Mouse (Mus musculus) liver, embryonic 11.5 days (tissue): ENCODE data around the gene Tmcc1. TPM values are rescaled to one million over a fixed set of nuclear protein-coding genes. Genes with fewer than 3 reads are reported as not detected.

Experiments used
- ATAC-seq: fragments of 200-750 bp; cut with Nextera tagmentation; replicated peaks from 2 replicates; pipeline ENCODE4 v1.8.0; 2017; ENCODE audit warnings: moderate number of reproducible peaks, mild to moderate bottlenecking, moderate TSS enrichment, moderate library complexity; ENCODE audit not compliant: low FRiP score
- DNase-seq: peaks from one replicate; pipeline ENCODE4 v3.0.0-alpha.2; 2017; ENCODE audit warnings: low spot score
- H3K27ac ChIP-seq: fragments of 300-500 bp; sonication (generic); 2 replicates; pipeline ENCODE4 v1.5.1; 2014; ENCODE audit warnings: mild to moderate bottlenecking, low read depth, low read length, control low read depth
- H3K27me3 ChIP-seq: fragments of 300-500 bp; sonication (generic); replicated peaks from 2 replicates; pipeline ENCODE4 v1.6.1; 2014; ENCODE audit warnings: low read length, mixed read lengths; ENCODE audit not compliant: control insufficient read depth, insufficient read depth
- H3K36me3 ChIP-seq: fragments of 300-500 bp; sonication (generic); 2 replicates; pipeline ENCODE4 v1.6.1; 2014; ENCODE audit warnings: mild to moderate bottlenecking, low read length, moderate library complexity, mixed read lengths; ENCODE audit not compliant: control insufficient read depth, insufficient read depth
- H3K4me1 ChIP-seq: fragments of 300-500 bp; sonication (generic); replicated peaks from 2 replicates; pipeline ENCODE4 v1.6.1; 2014; ENCODE audit warnings: low read length, mixed read lengths; ENCODE audit not compliant: control insufficient read depth, insufficient read depth
- H3K4me2 ChIP-seq: fragments of 300-500 bp; sonication (generic); 2 replicates; pipeline ENCODE4 v1.6.1; 2014; ENCODE audit warnings: mild to moderate bottlenecking, control low read depth, moderate library complexity
- H3K4me3 ChIP-seq: fragments of 300-500 bp; sonication (generic); 2 replicates; pipeline ENCODE4 v1.5.1; 2014; ENCODE audit warnings: low read depth, low read length, control low read depth
- H3K9ac ChIP-seq: fragments of 300-500 bp; sonication (generic); 2 replicates; pipeline ENCODE4 v1.6.1; 2014; ENCODE audit warnings: low read depth, low read length, control low read depth
- H3K9me3 ChIP-seq: fragments of 300-500 bp; sonication (generic); 2 replicates; pipeline ENCODE4 v1.6.1; 2016; ENCODE audit warnings: low read length, inconsistent platforms, mixed read lengths; ENCODE audit not compliant: control insufficient read depth
- WGBS: fragments of 180-500 bp; shearing (Covaris S2); extraction: QIAGEN DNeasy Blood & Tissue Kit; methylation state at CpG from one replicate; pipeline ENCODE4 v1.1.7; 2014; 5-methylcytosine and 5-hydroxymethylcytosine counted together
- polyA plus RNA-seq: library from polyadenylated mRNA; unstranded; fragments of >200 nt; fragmentation: Nextera tagmentation; extraction: Ambion mirVana; gene quantifications from 2 replicates; pipeline ENCODE4 v1.2.1, GENCODE M21; 2014

Tmcc1 gene
- polyA plus RNA-seq, 1 experiment from 2014 or later, result 8.0 TPM

- ATAC-seq (peak; percentile 53; the same call in 1 of the 2 replicates), DNase-seq (peak; percentile 35)
- Histone ChIP-seq H3K4me1 (peaks cover 47% of the 10 kb centered on the region), H3K4me2 (peak overlapping the region; percentile 35), H3K27me3 (no peaks in the 10 kb centered on the region), H3K9me3 (no peaks in the 10 kb centered on the region), H3K36me3 (no peaks in the 10 kb centered on the region), H3K27ac (peak overlapping the region; percentile 21), H3K9ac (no peak overlapping the region), H3K4me3 (no peak overlapping the region)
- 53% methylated on average over 12 of the region's 12 CpGs for WGBS
These were observed 190.8 kb downstream of the Tmcc1 start for GRCm38 (mm10) chr6:116002311-116003104.

GRCm38 (mm10) chr6:116000851-116001250 is 192.4 kb downstream of the Tmcc1 start:
- Histone ChIP-seq H3K9me3 (no peaks in the 10 kb centered on the region), H3K27me3 (no peaks in the 10 kb centered on the region), H3K27ac (no peak overlapping the region), H3K4me1 (peaks cover 46% of the 10 kb centered on the region), H3K36me3 (no peaks in the 10 kb centered on the region), H3K9ac (no peak overlapping the region), H3K4me3 (no peak overlapping the region), H3K4me2 (no peak overlapping the region)
- 80% methylated on average over 5 of the region's 5 CpGs for WGBS
- no peak for ATAC-seq
- no peak for DNase-seq

GRCm38 (mm10) chr6:115999227-115999626 is 194.1 kb downstream of the Tmcc1 start:
- no peak overlapping the region for H3K4me2 ChIP-seq
- WGBS, result 74% methylated on average over 2 of the region's 2 CpGs
- no peak; the same call in 1 of the 2 replicates for ATAC-seq

GRCm38 (mm10) chr6:115998758-115999157 is 194.5 kb downstream of the Tmcc1 start:
- WGBS, result 77% methylated on average over 7 of the region's 7 CpGs
- Histone ChIP-seq H3K4me3 (no peak overlapping the region), H3K4me2 (no peak overlapping the region), H3K9ac (no peak overlapping the region), H3K27me3 (peaks cover 9% of the 10 kb centered on the region), H3K9me3 (no peaks in the 10 kb centered on the region), H3K27ac (no peak overlapping the region), H3K36me3 (no peaks in the 10 kb centered on the region), H3K4me1 (peaks cover 41% of the 10 kb centered on the region)
- DNase-seq (no peak), ATAC-seq (no peak)

More at GRCm38 (mm10) chr6:115999227-115999626, 194.1 kb downstream of the Tmcc1 start:
- H3K4me3 ChIP-seq, result no peak overlapping the region
- H3K36me3 ChIP-seq, result no peaks in the 10 kb centered on the region
- H3K4me1 ChIP-seq, result peaks cover 41% of the 10 kb centered on the region
- H3K9me3 ChIP-seq, result no peaks in the 10 kb centered on the region
- H3K27me3 ChIP-seq, result peaks cover 4% of the 10 kb centered on the region
- no peak for DNase-seq
- H3K9ac ChIP-seq, result no peak overlapping the region
- H3K27ac ChIP-seq, result no peak overlapping the region

- no peak for DNase-seq
- no peaks in the 10 kb centered on the region for H3K36me3 ChIP-seq
- no peak overlapping the region for H3K4me3 ChIP-seq
- no peaks in the 10 kb centered on the region for H3K9me3 ChIP-seq
- H3K27me3 ChIP-seq, result peaks cover 18% of the 10 kb centered on the region
- H3K4me2 ChIP-seq, result no peak overlapping the region
- H3K4me1 ChIP-seq, result peaks cover 44% of the 10 kb centered on the region
- H3K9ac ChIP-seq, result no peak overlapping the region
- ATAC-seq, result no peak
- 30% methylated on average over 3 of the region's 3 CpGs for WGBS
- H3K27ac ChIP-seq, result peak overlapping the region; percentile 8; the same call in 1 of the 2 replicates
These were observed 195.5 kb downstream of the Tmcc1 start for GRCm38 (mm10) chr6:115997726-115998311.

- DNase-seq, result no peak
- no peak overlapping the region for H3K9ac ChIP-seq
These were observed 197.0 kb downstream of the Tmcc1 start for GRCm38 (mm10) chr6:115996171-115996851.

GRCm38 (mm10) chr6:115995531-115995941 is 197.8 kb downstream of the Tmcc1 start:
- Histone ChIP-seq H3K27me3 (peaks cover 38% of the 10 kb centered on the region), H3K4me1 (peaks cover 43% of the 10 kb centered on the region), H3K9me3 (no peaks in the 10 kb centered on the region), H3K36me3 (0 out of 2 replicates have a peak, but pooled peaks cover 2% of the 10 kb centered on the region), H3K4me2 (peak overlapping the region; percentile 98), H3K27ac (peak overlapping the region; percentile 75), H3K4me3 (peak overlapping the region; percentile 70), H3K9ac (no peak overlapping the region)
- WGBS, result 46% methylated on average over 4 of the region's 4 CpGs
- ATAC-seq, result no peak
- no peak for DNase-seq

More at GRCm38 (mm10) chr6:115996171-115996851, 197.0 kb downstream of the Tmcc1 start:
- H3K4me1 ChIP-seq, result peaks cover 40% of the 10 kb centered on the region
- no peaks in the 10 kb centered on the region for H3K9me3 ChIP-seq
- H3K36me3 ChIP-seq, result 0 out of 2 replicates have a peak, but pooled peaks cover 2% of the 10 kb centered on the region
- 27% methylated on average over 6 of the region's 6 CpGs for WGBS
- peak overlapping the region; percentile 98; the same call in 1 of the 2 replicates for H3K4me2 ChIP-seq
- no peak overlapping the region for H3K4me3 ChIP-seq
- peaks cover 33% of the 10 kb centered on the region for H3K27me3 ChIP-seq
- 0 out of 2 replicates have a peak, but pooled peaks have one; percentile 4 for ATAC-seq
- H3K27ac ChIP-seq, result peak overlapping the region; percentile 75; the same call in 1 of the 2 replicates

GRCm38 (mm10) chr6:115994877-115995520 is 198.3 kb downstream of the Tmcc1 start, which contains the start of gene Plxnd1:
TSS of gene Plxnd1 (minus strand) at chr6:115995005.
- H3K4me1 ChIP-seq, result peaks cover 43% of the 10 kb centered on the region
- DNase-seq (peak; percentile 95), ATAC-seq (peak; percentile 84)
- H3K27ac ChIP-seq, result peak within 1 kb of the TSS; percentile 75
- WGBS, result 2% methylated on average over 39 of the region's 51 CpGs
- peak within 1 kb of the TSS; percentile 70 for H3K4me3 ChIP-seq
- 0 out of 2 replicates have a peak, but pooled peaks cover 2% of the 10 kb centered on the region for H3K36me3 ChIP-seq
- peak within 1 kb of the TSS; percentile 63 for H3K9ac ChIP-seq
- peaks cover 38% of the 10 kb centered on the region for H3K27me3 ChIP-seq
- H3K9me3 ChIP-seq, result no peaks in the 10 kb centered on the region
- peak within 1 kb of the TSS; percentile 98 for H3K4me2 ChIP-seq
